Mouse (Mus musculus): ENCODE measurements around the gene Ttc22.

DNA sequence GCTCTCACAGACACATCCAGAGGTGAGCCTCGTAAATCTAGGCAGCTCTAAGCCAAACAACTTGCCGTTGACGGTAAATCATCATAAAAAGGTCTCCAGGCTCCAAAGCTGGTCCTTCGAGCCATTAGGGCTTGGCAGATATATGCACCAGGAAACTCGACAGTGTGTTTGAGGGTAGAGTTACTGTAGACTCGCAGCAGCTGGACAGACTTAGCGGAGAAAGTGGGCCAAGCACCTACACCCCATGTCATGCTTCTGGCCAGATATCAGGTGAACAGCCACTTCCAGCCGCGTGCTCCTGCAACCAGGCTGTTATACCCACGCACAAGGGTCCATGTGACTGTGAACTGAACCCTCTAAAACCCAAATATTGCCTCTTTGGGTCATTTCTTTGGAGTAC, 33.4 kb downstream of the Ttc22 start:
- TF ChIP-seq EP300 (IDR thresholded peaks at IDR 0.05; ENCODE audit: low read depth in 1 of 2, low read length in 2 of 2) (no peak), CHD2 (IDR thresholded peaks at IDR 0.05; ENCODE audit: low read length) (no peak), NELFE (IDR thresholded peaks at IDR 0.05; ENCODE audit: low read depth, low read length) (no peak), MAX (IDR thresholded peaks at IDR 0.05; ENCODE audit: low read length) (no peak), CHD1 (IDR thresholded peaks at IDR 0.05; ENCODE audit: low read depth, low read length) (no peak)

All from MEL (cell line).